Mouse (Mus musculus) forebrain, embryonic 11.5 days (tissue): ENCODE results near the gene Wbp4. TPM values are rescaled to one million over a fixed set of nuclear protein-coding genes. Genes with fewer than 3 reads are reported as not detected.

Source experiments
- ATAC-seq: fragments of 200-750 bp; cut with Nextera tagmentation; replicated peaks from 2 replicates; pipeline ENCODE4 v1.8.0; 2017; ENCODE audit warnings: moderate TSS enrichment; ENCODE audit not compliant: low FRiP score
- DNase-seq: peaks from one replicate; pipeline ENCODE4 v3.0.0-alpha.2; 2017; ENCODE audit warnings: low spot score
- H3K27ac ChIP-seq: fragments of 300-500 bp; sonication (generic); 2 replicates; pipeline ENCODE4 v1.5.1; 2014; ENCODE audit warnings: low read depth, low read length
- H3K27me3 ChIP-seq: fragments of 300-500 bp; sonication (generic); 2 replicates; pipeline ENCODE4 v1.6.1; 2014; ENCODE audit warnings: mild to moderate bottlenecking, low read length, mixed read lengths; ENCODE audit not compliant: control insufficient read depth, insufficient read depth
- H3K36me3 ChIP-seq: fragments of 300-500 bp; sonication (generic); 2 replicates; pipeline ENCODE4 v1.6.1; 2014; ENCODE audit warnings: mild to moderate bottlenecking, low read length, moderate library complexity, mixed read lengths; ENCODE audit not compliant: control insufficient read depth, insufficient read depth
- H3K4me1 ChIP-seq: fragments of 300-500 bp; sonication (generic); replicated peaks from 2 replicates; pipeline ENCODE4 v1.6.1; 2014; ENCODE audit warnings: low read length, mixed read lengths; ENCODE audit not compliant: control insufficient read depth, insufficient read depth
- H3K4me2 ChIP-seq: fragments of 300-500 bp; sonication (generic); 2 replicates; pipeline ENCODE4 v1.6.1; 2014; ENCODE audit warnings: low read depth, mild to moderate bottlenecking, low read length, moderate library complexity, mixed read lengths; ENCODE audit not compliant: severe bottlenecking
- H3K4me3 ChIP-seq: fragments of 300-500 bp; sonication (generic); 2 replicates; pipeline ENCODE4 v1.5.1; 2014; ENCODE audit warnings: low read depth, low read length
- H3K9ac ChIP-seq: fragments of 300-500 bp; sonication (generic); 2 replicates; pipeline ENCODE4 v1.6.1; 2014; ENCODE audit warnings: low read length
- H3K9me3 ChIP-seq: fragments of 300-500 bp; sonication (generic); 2 replicates; pipeline ENCODE4 v1.6.1; 2016; ENCODE audit warnings: low read length, mixed read lengths; ENCODE audit not compliant: control insufficient read depth
- WGBS: fragments of 180-500 bp; shearing (Covaris S2); extraction: QIAGEN DNeasy Blood & Tissue Kit; methylation state at CpG from one replicate; pipeline ENCODE4 v1.1.7; 2014; 5-methylcytosine and 5-hydroxymethylcytosine counted together
- polyA plus RNA-seq: library from polyadenylated mRNA; unstranded; fragments of >200 nt; fragmentation: Nextera tagmentation; extraction: Ambion mirVana; gene quantifications from 2 replicates; pipeline ENCODE4 v1.2.1, GENCODE M21; 2014

Gene Wbp4
- polyA plus RNA-seq, 1 experiment from 2014 or later = 58.4 TPM

- WGBS = 79% methylated on average over 8 of the region's 8 CpGs
- Histone ChIP-seq H3K27me3 (no peaks in the 10 kb centered on the region; the same call in 1 of the 2 replicates), H3K4me3 (no peak overlapping the region), H3K27ac (no peak overlapping the region), H3K9ac (no peak overlapping the region), H3K36me3 (no peaks in the 10 kb centered on the region), H3K9me3 (no peaks in the 10 kb centered on the region), H3K4me1 (peaks cover 14% of the 10 kb centered on the region), H3K4me2 (no peak overlapping the region; the same call in 1 of the 2 replicates)
- ATAC-seq (no peak), DNase-seq (no peak)
Observed at GRCm38 (mm10) chr14:79483611-79484120, 2.3 kb upstream of the Wbp4 start.

- ATAC-seq = no peak
- 31% methylated on average over 15 of the region's 15 CpGs for WGBS
Observed at GRCm38 (mm10) chr14:79482747-79483355, 1.5 kb upstream of the Wbp4 start.

DNA sequence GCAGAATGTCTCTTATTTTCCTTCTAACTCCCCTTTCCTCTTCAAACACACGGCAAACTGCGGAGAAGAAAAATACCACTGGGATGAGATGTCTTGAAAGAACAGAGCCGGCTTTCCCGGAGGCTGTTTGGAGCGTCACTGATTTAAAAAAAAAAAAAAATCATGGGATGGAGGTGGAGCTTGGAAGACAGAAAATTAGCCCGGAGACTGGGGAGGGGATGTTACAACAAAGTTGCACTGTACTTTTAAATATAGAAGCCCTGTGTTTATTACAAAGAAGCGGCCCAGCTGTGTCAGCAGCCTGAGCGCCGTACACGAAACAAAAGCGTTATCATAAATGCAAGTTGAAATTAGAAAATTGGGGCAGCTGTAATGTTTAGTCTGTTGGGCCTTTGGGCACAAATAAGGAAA is 936 bp upstream of the Wbp4 start:
- ATAC-seq (no peak), DNase-seq (no peak)
- peak overlapping the region; percentile 100 for H3K27ac ChIP-seq
- H3K4me1 ChIP-seq = peaks cover 12% of the 10 kb centered on the region
- under 1% methylated on average over 11 of the region's 11 CpGs for WGBS
- peak overlapping the region; percentile 89 for H3K4me3 ChIP-seq
- H3K4me2 ChIP-seq = peak overlapping the region; percentile 69
- no peaks in the 10 kb centered on the region; the same call in 1 of the 2 replicates for H3K27me3 ChIP-seq
- H3K9me3 ChIP-seq = no peaks in the 10 kb centered on the region
- H3K36me3 ChIP-seq = no peaks in the 10 kb centered on the region
- H3K9ac ChIP-seq = peak overlapping the region; percentile 98

More at GRCm38 (mm10) chr14:79482747-79483355, 1.5 kb upstream of the Wbp4 start:
- Histone ChIP-seq H3K9me3 (no peaks in the 10 kb centered on the region), H3K4me1 (peaks cover 14% of the 10 kb centered on the region), H3K36me3 (no peaks in the 10 kb centered on the region), H3K9ac (peak overlapping the region; percentile 98), H3K27me3 (no peaks in the 10 kb centered on the region; the same call in 1 of the 2 replicates), H3K4me3 (peak overlapping the region; percentile 89), H3K27ac (no peak overlapping the region; the same call in 1 of the 2 replicates), H3K4me2 (peak overlapping the region; percentile 69)
- DNase-seq = no peak

DNA sequence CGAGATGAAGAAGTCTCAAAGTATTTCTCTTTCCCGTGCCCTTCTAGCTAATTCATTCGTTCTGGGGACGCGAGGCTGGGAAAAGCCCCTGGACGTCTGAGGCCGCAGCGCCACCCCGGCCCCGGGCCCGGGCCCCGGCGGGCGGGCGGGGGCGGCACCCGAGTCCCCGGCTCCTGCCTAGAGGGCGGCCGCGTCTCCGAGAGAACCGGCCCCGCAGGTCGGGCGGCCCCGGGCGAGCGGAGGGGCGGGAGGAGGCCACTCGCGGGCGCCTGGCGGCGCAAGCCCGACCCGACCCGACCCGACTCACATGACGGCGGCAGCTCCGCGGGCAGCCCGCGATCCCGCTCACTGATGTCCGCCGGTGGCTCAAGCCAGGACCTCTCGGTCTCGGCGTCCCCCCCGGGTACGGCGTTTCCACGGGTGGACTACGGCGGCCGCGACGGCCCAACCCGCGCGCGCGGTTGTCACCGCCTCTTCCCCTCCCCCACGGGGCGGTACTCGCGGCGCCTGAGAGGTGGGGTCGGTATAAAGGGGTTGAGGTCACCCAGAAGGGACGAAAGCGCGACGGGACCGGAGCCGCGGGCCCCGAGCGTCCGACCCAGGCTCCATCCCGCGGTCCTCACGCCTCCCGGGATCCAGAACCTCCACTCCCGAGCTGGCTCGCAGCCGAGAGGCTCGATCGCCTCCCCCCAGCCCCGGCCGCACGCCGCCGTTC is 539 bp downstream of the Wbp4 start, which contains the start of gene Elf1:
Gene Elf1 (plus strand): TSS at position 571 of the 715 bp plus-strand sequence.
- Histone ChIP-seq H3K27ac (peak within 1 kb of the TSS; percentile 100), H3K9me3 (no peaks in the 10 kb centered on the region), H3K9ac (peak within 1 kb of the TSS; percentile 98), H3K4me2 (peak within 1 kb of the TSS; percentile 69), H3K4me1 (peaks cover 7% of the 10 kb centered on the region), H3K27me3 (no peaks in the 10 kb centered on the region), H3K36me3 (0 out of 2 replicates have a peak, but pooled peaks cover 5% of the 10 kb centered on the region), H3K4me3 (peak within 1 kb of the TSS; percentile 89)
- WGBS = under 1% methylated on average over 87 of the region's 96 CpGs
- DNase-seq = peak; percentile 96
- ATAC-seq = peak; percentile 84

DNA sequence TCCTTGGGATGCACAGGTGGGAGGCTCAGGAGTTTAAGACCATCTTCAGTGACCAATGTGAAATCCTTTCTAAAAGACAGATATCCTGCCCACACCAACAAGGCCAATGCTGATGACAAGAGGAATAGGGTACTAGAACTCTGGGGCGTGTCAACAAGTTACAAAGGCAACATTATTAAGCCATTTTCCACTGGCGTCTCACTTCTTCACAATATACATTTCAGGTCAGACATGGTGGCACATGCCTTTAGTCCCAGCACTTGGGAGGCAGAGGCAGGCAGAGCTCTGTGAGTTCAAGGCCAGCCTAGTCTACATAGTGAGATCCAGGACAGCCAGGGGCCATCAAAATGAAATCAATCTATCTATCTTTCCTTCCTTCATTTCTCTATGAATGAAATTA is 7.9 kb downstream of the Wbp4 start:
- Histone ChIP-seq H3K4me1 (no peaks in the 10 kb centered on the region), H3K9ac (no peak overlapping the region), H3K27ac (no peak overlapping the region), H3K27me3 (no peaks in the 10 kb centered on the region), H3K36me3 (peaks cover 7% of the 10 kb centered on the region; the same call in 1 of the 2 replicates), H3K9me3 (no peaks in the 10 kb centered on the region), H3K4me3 (no peak overlapping the region), H3K4me2 (no peak overlapping the region)
- ATAC-seq = no peak
- no peak for DNase-seq
- WGBS = 95% methylated on average over 2 of the region's 2 CpGs

DNA sequence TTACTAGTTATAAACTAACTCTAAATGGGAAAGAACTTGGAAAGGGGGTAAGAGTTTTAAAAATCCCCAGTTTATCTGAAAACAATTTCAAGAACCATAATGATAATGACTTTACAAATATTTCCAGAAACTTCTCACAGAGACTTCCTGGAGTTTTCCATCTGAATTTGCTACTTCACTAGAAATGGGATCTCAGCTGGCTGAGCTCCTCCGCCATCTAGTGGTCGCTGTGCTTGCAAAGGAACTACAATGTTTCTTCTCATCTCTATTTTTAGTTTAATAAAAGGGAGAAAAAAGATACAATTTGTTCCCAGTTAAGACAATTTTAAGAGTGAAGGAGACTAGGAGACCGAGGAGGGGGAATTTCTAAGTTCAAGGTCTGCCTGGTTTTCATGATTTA is 13.7 kb downstream of the Wbp4 start:
- Histone ChIP-seq H3K9me3 (no peaks in the 10 kb centered on the region), H3K4me3 (no peak overlapping the region), H3K27ac (no peak overlapping the region), H3K4me2 (no peak overlapping the region), H3K9ac (no peak overlapping the region), H3K27me3 (no peaks in the 10 kb centered on the region), H3K36me3 (peaks cover 2% of the 10 kb centered on the region; the same call in 1 of the 2 replicates), H3K4me1 (no peaks in the 10 kb centered on the region)
- ATAC-seq (no peak), DNase-seq (peak; percentile 73)
- whole genome bisulfite sequencing = 24% methylated on average over 3 of the region's 3 CpGs

DNA sequence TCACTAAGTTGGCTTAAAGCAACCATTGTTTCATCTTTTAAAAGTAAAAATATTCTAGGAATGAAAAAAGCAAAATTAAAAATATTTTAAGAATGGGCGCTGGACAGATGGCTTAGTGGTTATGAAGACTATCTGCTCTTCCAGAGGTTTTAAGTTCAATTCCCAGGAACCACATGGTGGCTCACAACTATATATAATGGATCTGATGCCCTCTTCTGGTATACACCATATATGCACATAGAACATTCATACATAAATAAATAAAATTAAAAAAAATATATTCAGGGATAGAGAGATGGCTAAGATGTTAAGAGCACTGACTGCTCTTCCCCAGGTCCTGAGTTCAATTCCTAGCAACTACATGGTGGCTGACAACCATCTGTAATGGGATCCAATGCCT is 15.7 kb downstream of the Wbp4 start:
- no peaks in the 10 kb centered on the region for H3K27me3 ChIP-seq
- WGBS = 87% methylated on average over 1 of the region's 1 CpGs
- H3K4me2 ChIP-seq = no peak overlapping the region
- no peak for DNase-seq
- H3K9ac ChIP-seq = no peak overlapping the region
- peaks cover 2% of the 10 kb centered on the region; the same call in 1 of the 2 replicates for H3K36me3 ChIP-seq
- no peaks in the 10 kb centered on the region for H3K9me3 ChIP-seq
- no peak overlapping the region for H3K4me3 ChIP-seq
- no peak overlapping the region for H3K27ac ChIP-seq
- no peak for ATAC-seq
- H3K4me1 ChIP-seq = no peaks in the 10 kb centered on the region

DNA sequence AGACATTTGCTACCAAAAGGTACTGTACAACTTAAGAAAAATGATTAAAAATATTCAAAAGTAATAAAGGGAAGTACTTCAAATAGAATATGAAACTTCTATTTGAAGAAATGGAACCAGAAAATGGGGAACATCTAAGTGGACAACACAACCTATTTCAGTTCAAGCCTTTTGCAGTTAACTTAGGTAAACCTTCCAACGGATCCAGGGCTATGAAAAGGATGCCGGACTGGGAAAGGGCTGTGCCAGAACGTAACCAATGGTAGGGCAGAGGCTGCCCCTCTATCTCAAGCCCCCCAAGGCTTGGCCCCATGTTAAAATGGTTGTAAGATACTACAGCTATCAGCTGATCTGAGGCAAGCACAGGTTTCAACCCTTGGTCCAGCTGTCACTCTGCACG is 20.3 kb downstream of the Wbp4 start:
- H3K4me2 ChIP-seq = no peak overlapping the region
- no peak overlapping the region for H3K9ac ChIP-seq
- WGBS = 92% methylated on average over 4 of the region's 4 CpGs
- no peaks in the 10 kb centered on the region for H3K27me3 ChIP-seq
- ATAC-seq (no peak), DNase-seq (no peak)
- no peaks in the 10 kb centered on the region; the same call in 1 of the 2 replicates for H3K36me3 ChIP-seq
- no peaks in the 10 kb centered on the region for H3K4me1 ChIP-seq
- no peak overlapping the region for H3K27ac ChIP-seq
- H3K9me3 ChIP-seq = no peaks in the 10 kb centered on the region
- no peak overlapping the region for H3K4me3 ChIP-seq
